Comparison of ENCODE assay signal across 8 mouse cellular contexts in the genomic region with DNA sequence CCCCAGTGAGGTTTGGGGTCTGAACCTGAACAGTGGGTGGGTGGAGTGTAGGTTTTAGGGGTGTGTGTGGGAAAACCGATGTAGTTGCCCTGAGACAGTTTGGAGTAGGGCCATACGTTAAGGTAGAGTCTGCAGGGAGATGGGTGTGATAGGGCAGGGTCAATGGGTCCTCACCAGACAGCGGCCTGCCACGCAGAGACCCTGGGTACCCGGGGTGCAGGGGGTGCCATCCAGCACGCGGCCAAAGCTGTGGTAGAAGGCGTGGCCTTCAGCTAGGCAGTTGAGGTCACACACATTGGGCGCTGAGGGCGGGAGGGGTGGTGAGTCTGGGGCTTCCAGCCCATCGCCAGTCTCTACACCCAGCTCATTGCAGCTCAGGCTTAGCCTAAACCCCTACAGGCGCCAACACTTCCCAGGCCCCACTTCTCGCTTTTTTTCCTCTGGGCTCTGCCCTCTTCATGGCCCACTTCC. TPM values are rescaled to one million over a fixed set of nuclear protein-coding genes. Genes with fewer than 3 reads are reported as not detected.
A peak's percentile ranks its signal among the peaks of the same experiment; 100 is the strongest.
DNase-seq lines count a peak whose midpoint lies in the region; ATAC-seq and TF ChIP-seq lines count a peak whose summit lies in the region.

No protein-coding gene starts in this region.

- ATAC-seq in lung, embryonic 15.5 days (ENCODE audit: borderline replicate concordance, extremely low read depth, low FRiP score, low TSS enrichment) = peak; percentile 11
- peak; percentile 16; the same call in 1 of the 2 replicates for ATAC-seq in limb, embryonic 12.5 days (ENCODE audit: insufficient number of reproducible peaks, insufficient read depth, low FRiP score, low TSS enrichment, low read depth)

- 28% methylated on average over 13 of the region's 13 CpGs for WGBS in lung, embryonic 15.5 days
- WGBS in forebrain, embryonic 10.5 days = 29% methylated on average over 13 of the region's 13 CpGs
- WGBS in limb, embryonic 12.5 days = 28% methylated on average over 13 of the region's 13 CpGs
- 34% methylated on average over 13 of the region's 13 CpGs for WGBS in small intestine, adult 2 months

- no peaks in the 10 kb centered on the region for H3K36me3 ChIP-seq in lung, embryonic 15.5 days
- H3K36me3 ChIP-seq in forebrain, embryonic 10.5 days (replicated peaks) = no peaks in the 10 kb centered on the region
- H3K36me3 ChIP-seq in limb, embryonic 12.5 days = no peaks in the 10 kb centered on the region
- H3K36me3 ChIP-seq in small intestine, adult 2 months (ENCODE audit: control insufficient read depth, insufficient read depth, low read length) = no peaks in the 10 kb centered on the region

- H3K4me2 ChIP-seq in lung, embryonic 15.5 days = peak overlapping the region; percentile 63
- peak overlapping the region; percentile 58 for H3K4me2 ChIP-seq in limb, embryonic 12.5 days

- TF ChIP-seq POLR2A in small intestine, adult 2 months (IDR thresholded peaks at IDR 0.05; ENCODE audit: low read depth, low read length) = no peak

- H3K4me1 ChIP-seq in lung, embryonic 15.5 days = peaks cover 57% of the 10 kb centered on the region
- H3K4me1 ChIP-seq in forebrain, embryonic 10.5 days = peaks cover 71% of the 10 kb centered on the region
- H3K4me1 ChIP-seq in limb, embryonic 12.5 days (replicated peaks) = peaks cover 45% of the 10 kb centered on the region
- peaks cover 47% of the 10 kb centered on the region for H3K4me1 ChIP-seq in small intestine, adult 2 months (ENCODE audit: control insufficient read depth, insufficient read depth, insufficient read length, low read length)

- DNase-seq in lung, postnatal 25 days (ENCODE audit: low spot score) = no peak
- no peak for DNase-seq in forebrain, embryonic 10.5 days (ENCODE audit: extremely low spot score, low spot score)
- no peak for DNase-seq in embryo, embryonic 9.5 days (ENCODE audit: extremely low spot score)
- no peak for DNase-seq in left cerebral cortex, adult 18-20 months (ENCODE audit: low spot score in 2 of 2)
- DNase-seq in cerebellum, postnatal 4 days (ENCODE audit: low spot score in 2 of 2) = no peak

- H3K4me3 ChIP-seq in lung, embryonic 15.5 days = peak overlapping the region; percentile 34
- H3K4me3 ChIP-seq in forebrain, embryonic 10.5 days = peak overlapping the region; percentile 51
- peak overlapping the region; percentile 36 for H3K4me3 ChIP-seq in limb, embryonic 12.5 days (replicated peaks)
- peak overlapping the region; percentile 36 for H3K4me3 ChIP-seq in small intestine, adult 2 months (ENCODE audit: low read depth, low read length)

- no peak for TF ChIP-seq CTCF in small intestine, adult 2 months (IDR thresholded peaks at IDR 0.05; ENCODE audit: extremely low read depth, insufficient read length, insufficient replicate concordance, low read depth, low read length)

- H3K27me3 ChIP-seq in lung, embryonic 15.5 days = peaks cover 83% of the 10 kb centered on the region
- peaks cover 94% of the 10 kb centered on the region for H3K27me3 ChIP-seq in forebrain, embryonic 10.5 days (ENCODE audit: poor library complexity, severe bottlenecking)
- H3K27me3 ChIP-seq in limb, embryonic 12.5 days = peaks cover 92% of the 10 kb centered on the region
- H3K27me3 ChIP-seq in small intestine, adult 2 months (ENCODE audit: control insufficient read depth, insufficient read depth, low read length) = peaks cover 2% of the 10 kb centered on the region; the same call in 1 of the 2 replicates

- no peaks in the 10 kb centered on the region for H3K9me3 ChIP-seq in lung, embryonic 15.5 days
- no peaks in the 10 kb centered on the region for H3K9me3 ChIP-seq in forebrain, embryonic 10.5 days
- no peaks in the 10 kb centered on the region for H3K9me3 ChIP-seq in limb, embryonic 12.5 days

- H3K9ac ChIP-seq in lung, embryonic 15.5 days = 0 out of 2 replicates have a peak overlapping the region, but pooled peaks have one; percentile 1
- no peak overlapping the region for H3K9ac ChIP-seq in limb, embryonic 12.5 days (replicated peaks)

- H3K27ac ChIP-seq in lung, embryonic 15.5 days = 0 out of 2 replicates have a peak overlapping the region, but pooled peaks have one; percentile 9
- H3K27ac ChIP-seq in forebrain, embryonic 10.5 days = no peak overlapping the region
- no peak overlapping the region for H3K27ac ChIP-seq in limb, embryonic 12.5 days
- peak overlapping the region; percentile 100 for H3K27ac ChIP-seq in small intestine, adult 2 months (ENCODE audit: insufficient read depth, low read depth, low read length)

RNA-seq across cellular contexts. Expression of a gene that starts 4.8 kb away (rescaled TPM):
- polyA plus RNA-seq in lung, embryonic 15.5 days (2015; fragmentation: Nextera tagmentation; extraction: Ambion mirVana) = 2.5 and 3.4 TPM in 2 replicates
- polyA plus RNA-seq in forebrain, embryonic 10.5 days (2016; fragmentation: Nextera tagmentation; extraction: Ambion mirVana) = 0.27 and 0.54 TPM in 2 replicates
- 0.70 and 0.88 TPM in 2 replicates for polyA plus RNA-seq in limb, embryonic 12.5 days (2016; fragmentation: Nextera tagmentation; extraction: Ambion mirVana)
- 74.2 and 136 TPM in 2 replicates for polyA plus RNA-seq in small intestine, adult 2 months (2012; rRNA removed)
- 10 to 100 TPM in 1 of 2 experiments, 1 to 10 TPM in 1; 8.8 to 10.4 TPM for total RNA-seq in left cerebral cortex, adult 18-20 months (2021)

RNA-seq across cellular contexts. Expression of a gene that starts 12.8 kb away (rescaled TPM):
- polyA plus RNA-seq in lung, embryonic 15.5 days (2015; fragmentation: Nextera tagmentation; extraction: Ambion mirVana) = 0.74 and 1.0 TPM in 2 replicates
- 0.43 and 0.71 TPM in 2 replicates for polyA plus RNA-seq in forebrain, embryonic 10.5 days (2016; fragmentation: Nextera tagmentation; extraction: Ambion mirVana)
- 1.2 and 1.3 TPM in 2 replicates for polyA plus RNA-seq in limb, embryonic 12.5 days (2016; fragmentation: Nextera tagmentation; extraction: Ambion mirVana)
- 0.75 and 5.9 TPM in 2 replicates for polyA plus RNA-seq in small intestine, adult 2 months (2012; rRNA removed)
- total RNA-seq in left cerebral cortex, adult 18-20 months (2021) = 10 to 100 TPM; 25.8 to 34.6 TPM

RNA-seq across cellular contexts. Expression of a gene that starts 13.7 kb away (rescaled TPM):
- polyA plus RNA-seq in lung, embryonic 15.5 days (2015; fragmentation: Nextera tagmentation; extraction: Ambion mirVana) = 13.8 and 14.2 TPM in 2 replicates
- polyA plus RNA-seq in forebrain, embryonic 10.5 days (2016; fragmentation: Nextera tagmentation; extraction: Ambion mirVana) = 7.7 and 9.1 TPM in 2 replicates
- polyA plus RNA-seq in limb, embryonic 12.5 days (2016; fragmentation: Nextera tagmentation; extraction: Ambion mirVana) = 4.1 and 4.6 TPM in 2 replicates
- 186 and 287 TPM in 2 replicates for polyA plus RNA-seq in small intestine, adult 2 months (2012; rRNA removed)
- total RNA-seq in left cerebral cortex, adult 18-20 months (2021) = 10 to 100 TPM; 13.4 to 13.5 TPM

RNA-seq across cellular contexts. Expression of a gene that starts 14.2 kb away (rescaled TPM):
- 3.4 and 4.0 TPM in 2 replicates for polyA plus RNA-seq in lung, embryonic 15.5 days (2015; fragmentation: Nextera tagmentation; extraction: Ambion mirVana)
- 5.7 and 6.7 TPM in 2 replicates for polyA plus RNA-seq in forebrain, embryonic 10.5 days (2016; fragmentation: Nextera tagmentation; extraction: Ambion mirVana)
- polyA plus RNA-seq in limb, embryonic 12.5 days (2016; fragmentation: Nextera tagmentation; extraction: Ambion mirVana) = 6.3 and 6.6 TPM in 2 replicates
- polyA plus RNA-seq in small intestine, adult 2 months (2012; rRNA removed) = 18.0 and 27.0 TPM in 2 replicates
- 1 to 10 TPM; 4.8 to 6.9 TPM for total RNA-seq in left cerebral cortex, adult 18-20 months (2021)

RNA-seq across cellular contexts. Expression of a gene that starts 23.1 kb away (rescaled TPM):
- 47.7 and 51.9 TPM in 2 replicates for polyA plus RNA-seq in lung, embryonic 15.5 days (2015; fragmentation: Nextera tagmentation; extraction: Ambion mirVana)
- 56.4 and 60.2 TPM in 2 replicates for polyA plus RNA-seq in forebrain, embryonic 10.5 days (2016; fragmentation: Nextera tagmentation; extraction: Ambion mirVana)
- 48.1 and 50.5 TPM in 2 replicates for polyA plus RNA-seq in limb, embryonic 12.5 days (2016; fragmentation: Nextera tagmentation; extraction: Ambion mirVana)
- 47.4 and 74.1 TPM in 2 replicates for polyA plus RNA-seq in small intestine, adult 2 months (2012; rRNA removed)
- 10 to 100 TPM; 25.1 to 28.5 TPM for total RNA-seq in left cerebral cortex, adult 18-20 months (2021)

Comparison
In these comparisons a context has a peak if more than half of its experiments do, and no peak if none do; other contexts are left out.
1. H3K27ac ChIP-seq: peak in lung, embryonic 15.5 days (single experiment) and small intestine, adult 2 months (single experiment); none in forebrain, embryonic 10.5 days (single experiment) and limb, embryonic 12.5 days (single experiment).
2. RNA of a gene that starts 4.8 kb away (polyA plus RNA-seq): 74.2 to 136 TPM in small intestine, adult 2 months; 2.5 to 3.4 TPM in lung, embryonic 15.5 days, 0.70 to 0.88 TPM in limb, embryonic 12.5 days and 0.27 to 0.54 TPM in forebrain, embryonic 10.5 days; every median in the first group is over 10 times any median in the second.
3. RNA of a gene that starts 13.7 kb away (polyA plus RNA-seq): 186 to 287 TPM in small intestine, adult 2 months; 13.8 to 14.2 TPM in lung, embryonic 15.5 days, 7.7 to 9.1 TPM in forebrain, embryonic 10.5 days and 4.1 to 4.6 TPM in limb, embryonic 12.5 days; every median in the first group is over 10 times any median in the second.
4. Peak in every context shown above with its lines, with median percentiles within 50 percentile points of each other: H3K4me3 ChIP-seq.